Mouse (Mus musculus) CD4-positive helper T cell, adult 2 months (primary cell): ENCODE results near the gene Gsc2.

Experiments used
- DNase-seq: peaks from one replicate; pipeline ENCODE4 v3.0.0-alpha.2; 2012; ENCODE audit warnings: low read depth, missing footprints, low spot score

Gsc2 gene

DNA sequence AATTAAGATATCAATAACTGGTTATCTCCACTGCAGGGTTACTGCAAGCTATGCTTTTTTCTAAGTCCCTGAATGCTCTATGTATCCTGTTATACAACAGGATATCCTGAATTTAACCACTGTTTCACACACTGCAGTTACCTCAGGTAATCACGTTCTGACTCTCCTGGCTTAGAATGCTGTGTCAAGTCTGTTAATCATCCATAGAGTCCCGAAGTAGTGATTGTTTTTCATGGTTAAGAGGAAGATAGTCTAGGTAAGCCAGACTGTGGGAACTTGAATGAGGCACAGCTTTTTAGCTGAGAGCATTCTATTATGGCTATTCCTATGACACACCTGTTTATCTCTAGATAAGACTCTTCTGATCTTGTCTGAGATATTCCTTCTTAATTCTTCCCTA lies 49.6 kb downstream of the Gsc2 start:
- DNase-seq = no peak
